In genomic region chr2:51934574-51935334, GRCm38 (mm10) we compare ENCODE assay signal across 8 mouse cellular contexts. TPM values are rescaled to one million over a fixed set of nuclear protein-coding genes. Genes with fewer than 3 reads are reported as not detected.
A peak's percentile ranks its signal among the peaks of the same experiment; 100 is the strongest.
DNase-seq lines count a peak whose midpoint lies in the region; ATAC-seq lines count a peak whose summit lies in the region.

Rbm43 (minus strand) TSS chr2:51935163.

- peak; percentile 85 for DNase-seq in adrenal gland, adult 2 months
- DNase-seq in embryo, embryonic 11 days: peak; percentile 83
- DNase-seq in gastrocnemius, postnatal 14 days: peak; percentile 66
- peak; percentile 66 to 84 for DNase-seq in left cerebral cortex, postnatal 10 days (ENCODE audit: extremely low spot score in 1 of 2, low spot score in 2 of 2)
- peak; percentile 75 for DNase-seq in right cerebral cortex, postnatal 14 days
- DNase-seq in urinary bladder, postnatal 25 days (ENCODE audit: low spot score): peak; percentile 58

- peak; percentile 88 for ATAC-seq in inflammation-experienced regulatory T-cells, adult 6 months
- ATAC-seq in megakaryocyte progenitor cell, adult 5-6 weeks (replicated peaks; ENCODE audit: poor library complexity): peak; percentile 62

- intact Hi-C loops in gastrocnemius, postnatal 14 days (cut with DNase I; ENCODE audit: low total_unique reads): no loop called here
- intact Hi-C loops in left cerebral cortex, postnatal 10 days (cut with DNase I): loop anchor here (5.0 kb wide), 1 partner anchor 138 kb away; the partner anchor contains the start of gene Rif1

RNA-seq across cellular contexts. Expression of gene Rbm43, which starts in this region (rescaled TPM):
- total RNA-seq in adrenal gland, adult 2 months (2021): 10 to 100 TPM; 14.2 to 19.2 TPM
- polyA plus RNA-seq in adrenal gland, adult 2 months (2012; rRNA removed): 13.2 and 15.0 TPM in 2 replicates
- total RNA-seq in gastrocnemius, postnatal 14 days (2021): 1 to 10 TPM; 2.4 to 2.6 TPM
- polyA plus RNA-seq in inflammation-experienced regulatory T-cells, adult 6 months (2017; shearing (Covaris generic)): 10 to 100 TPM; 29.8 to 56.9 (median 37.3) TPM
- total RNA-seq in left cerebral cortex, postnatal 10 days (2021): 10 to 100 TPM; 17.8 to 18.2 TPM
- 49.5 and 55.0 TPM in 2 replicates for total RNA-seq in megakaryocyte progenitor cell, adult 5-6 weeks (2015)
- total RNA-seq in megakaryocyte progenitor cell, adult 5-6 weeks (2017): 27.7 and 30.1 TPM in 2 replicates

Comparison
In these comparisons a context has a peak if more than half of its experiments do, and no peak if none do; other contexts are left out.
1. Peak in every context shown above with its lines: DNase-seq and ATAC-seq.
2. RNA of gene Rbm43 (total RNA-seq): 27.7 to 55.0 TPM in megakaryocyte progenitor cell, adult 5-6 weeks, 14.2 to 19.2 TPM in adrenal gland, adult 2 months and 17.8 to 18.2 TPM in left cerebral cortex, postnatal 10 days; 2.4 to 2.6 TPM in gastrocnemius, postnatal 14 days; every median in the first group is over 4 times any median in the second.